Mouse (Mus musculus) E14TG2a.4 (cell line): ENCODE data around the gene Ntn4.

Experiments
- CTCF ChIP-seq: conservative IDR thresholded peaks from 2 replicates; pipeline ENCODE4 v1.5.1; 2014; ENCODE audit warnings: low read length
- NANOG ChIP-seq: IDR thresholded peaks from 2 replicates; pipeline ENCODE4 v1.6.1; 2014; ENCODE audit warnings: borderline replicate concordance, low read length, mixed read lengths
- POU5F1 ChIP-seq: IDR thresholded peaks from 2 replicates; pipeline ENCODE4 v1.6.1; 2014; ENCODE audit warnings: low read length, borderline replicate concordance

- TF ChIP-seq CTCF = no peak
- TF ChIP-seq NANOG = no peak
- TF ChIP-seq POU5F1 = no peak
These were observed 90.0 kb downstream of the Ntn4 start for GRCm38 (mm10) chr10:93730514-93730913.
